Mouse (Mus musculus) G1E (cell line): ENCODE measurements around the gene Acvrl1.

ENCODE experiments used
- CTCF ChIP-seq: IDR thresholded peaks from 2 replicates; pipeline ENCODE4 v1.5.1; 2012; ENCODE audit warnings: low read depth, low read length, inconsistent platforms, mixed read lengths
- GATA1 ChIP-seq: IDR thresholded peaks from 2 replicates; pipeline ENCODE4 v1.6.1; 2012; ENCODE audit warnings: borderline replicate concordance, low read length, inconsistent platforms, mixed read lengths

DNA sequence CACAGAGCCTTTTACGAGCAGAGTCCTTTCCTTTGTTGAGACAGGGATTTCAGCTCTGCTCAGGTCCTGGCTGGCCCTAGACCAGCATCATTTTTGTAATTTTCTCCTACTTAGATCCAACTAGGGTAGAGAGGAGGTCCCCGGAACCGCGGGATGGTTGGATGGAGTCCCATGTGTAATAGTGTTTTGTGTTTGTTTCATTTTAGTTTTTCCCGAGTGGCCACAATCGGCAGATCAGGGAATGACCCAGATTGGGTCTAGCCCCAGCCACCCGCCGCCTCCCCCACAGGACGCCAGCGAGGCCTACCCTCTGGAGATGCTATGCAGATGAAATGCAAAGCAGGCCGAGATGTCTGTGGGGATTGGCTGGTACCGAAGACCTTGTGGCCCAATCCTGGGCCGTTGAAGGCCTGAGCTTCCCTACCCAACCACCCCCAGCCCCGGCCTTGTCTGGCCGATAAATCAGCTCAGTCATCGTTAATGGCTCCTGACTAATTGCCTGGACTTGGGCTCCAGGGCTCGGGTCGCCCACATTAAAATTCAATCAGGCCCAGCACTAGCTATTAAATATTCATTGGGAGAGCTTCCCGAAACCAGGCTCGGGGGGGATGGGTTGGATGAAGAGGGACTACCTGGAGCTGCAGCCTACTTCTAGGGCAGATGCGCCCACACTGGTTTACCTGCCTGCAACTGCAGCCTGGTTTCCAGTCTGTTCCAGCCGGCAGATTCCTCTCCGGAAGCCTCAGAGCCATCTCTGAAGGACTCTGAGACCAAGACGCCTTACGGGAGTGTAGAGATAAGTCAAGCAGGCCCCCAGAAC lies 35.3 kb upstream of the Acvrl1 start:
- no peak for TF ChIP-seq CTCF
- no peak for TF ChIP-seq GATA1
